Mouse (Mus musculus): ENCODE measurements around the gene Dock3. TPM values are rescaled to one million over a fixed set of nuclear protein-coding genes. Genes with fewer than 3 reads are reported as not detected.
"Not testable (repeated sequence)": the region's sequence is repeated elsewhere in the genome, so short reads cannot be mapped to it uniquely, and the experiment has no call there.

The Dock3 gene
- polyA plus RNA-seq, 1 experiment from 2014 or later: 0.20 TPM

- no peak for TF ChIP-seq CTCF (IDR thresholded peaks at IDR 0.05; ENCODE audit: low read depth)
- no peaks in the 10 kb centered on the region for H3K9me3 ChIP-seq (replicated peaks; ENCODE audit: low read length)
- peaks cover 7% of the 10 kb centered on the region for H3K4me1 ChIP-seq (replicated peaks; ENCODE audit: insufficient read depth, low read length)
- H3K4me2 ChIP-seq (ENCODE audit: low read length): peak overlapping the region; percentile 91
- H3K4me3 ChIP-seq (replicated peaks; ENCODE audit: low read depth, low read length): peak overlapping the region; percentile 52
- ATAC-seq (replicated peaks; ENCODE audit: low FRiP score, low read depth) (no peak), DNase-seq (ENCODE audit: low spot score) (no peak)
- 30% methylated on average over 9 of the region's 9 CpGs for WGBS
- peaks cover 84% of the 10 kb centered on the region for H3K27me3 ChIP-seq (ENCODE audit: insufficient read depth, low read length)
- H3K9ac ChIP-seq (ENCODE audit: low read depth, low read length): no peak overlapping the region
- H3K27ac ChIP-seq: no peak overlapping the region
- H3K36me3 ChIP-seq (ENCODE audit: insufficient read depth, low read length): no peaks in the 10 kb centered on the region
Observed at GRCm38 (mm10) chr9:107232140-107232539, 431 bp upstream of the Dock3 start.

GRCm38 (mm10) chr9:107230991-107231538 is 644 bp downstream of the Dock3 start:
- peak; percentile 49; the same call in 1 of the 2 replicates for ATAC-seq (replicated peaks; ENCODE audit: low FRiP score, low read depth)
- DNase-seq (ENCODE audit: low spot score): no peak

GRCm38 (mm10) chr9:107224597-107224996 is 7.1 kb downstream of the Dock3 start:
- Histone ChIP-seq H3K4me1 (replicated peaks; ENCODE audit: insufficient read depth, low read length) (no peaks in the 10 kb centered on the region), H3K9ac (ENCODE audit: low read depth, low read length) (no peak overlapping the region), H3K4me2 (ENCODE audit: low read length) (no peak overlapping the region), H3K27me3 (ENCODE audit: insufficient read depth, low read length) (peaks cover 29% of the 10 kb centered on the region), H3K27ac (no peak overlapping the region), H3K36me3 (ENCODE audit: insufficient read depth, low read length) (no peaks in the 10 kb centered on the region), H3K4me3 (replicated peaks; ENCODE audit: low read depth, low read length) (no peak overlapping the region), H3K9me3 (replicated peaks; ENCODE audit: low read length) (no peaks in the 10 kb centered on the region)
- 85% methylated on average over 1 of the region's 1 CpGs for WGBS
- no peak for TF ChIP-seq CTCF (IDR thresholded peaks at IDR 0.05; ENCODE audit: low read depth)
- DNase-seq (ENCODE audit: low spot score) (no peak), ATAC-seq (replicated peaks; ENCODE audit: low FRiP score, low read depth) (no peak)

More at GRCm38 (mm10) chr9:107230991-107231538, 644 bp downstream of the Dock3 start:
- H3K4me2 ChIP-seq (ENCODE audit: low read length): peak overlapping the region; percentile 91
- no peak for TF ChIP-seq CTCF (IDR thresholded peaks at IDR 0.05; ENCODE audit: low read depth)
- peaks cover 83% of the 10 kb centered on the region for H3K27me3 ChIP-seq (ENCODE audit: insufficient read depth, low read length)
- H3K27ac ChIP-seq: no peak overlapping the region
- H3K4me1 ChIP-seq (replicated peaks; ENCODE audit: insufficient read depth, low read length): peaks cover 7% of the 10 kb centered on the region
- H3K4me3 ChIP-seq (replicated peaks; ENCODE audit: low read depth, low read length): peak overlapping the region; percentile 52
- no peaks in the 10 kb centered on the region for H3K9me3 ChIP-seq (replicated peaks; ENCODE audit: low read length)
- H3K9ac ChIP-seq (ENCODE audit: low read depth, low read length): peak overlapping the region; percentile 42; the same call in 1 of the 2 replicates
- 2% methylated on average over 34 of the region's 50 CpGs for WGBS
- H3K36me3 ChIP-seq (ENCODE audit: insufficient read depth, low read length): no peaks in the 10 kb centered on the region

GRCm38 (mm10) chr9:107174831-107175230 is 56.9 kb downstream of the Dock3 start:
- ATAC-seq (replicated peaks; ENCODE audit: low FRiP score, low read depth); H3K4me3 ChIP-seq (replicated peaks; ENCODE audit: low read depth, low read length); H3K27me3 ChIP-seq (ENCODE audit: insufficient read depth, low read length); H3K9ac ChIP-seq (ENCODE audit: low read depth, low read length); H3K36me3 ChIP-seq (ENCODE audit: insufficient read depth, low read length); H3K9me3 ChIP-seq (replicated peaks; ENCODE audit: low read length); H3K27ac ChIP-seq; H3K4me2 ChIP-seq (ENCODE audit: low read length); H3K4me1 ChIP-seq (replicated peaks; ENCODE audit: insufficient read depth, low read length); DNase-seq (ENCODE audit: low spot score): not testable (repeated sequence)
- WGBS: 77% methylated on average over 1 of the region's 1 CpGs

GRCm38 (mm10) chr9:107165792-107166191 is 65.9 kb downstream of the Dock3 start:
- no peak overlapping the region for H3K9ac ChIP-seq (ENCODE audit: low read depth, low read length)
- no peak overlapping the region for H3K4me2 ChIP-seq (ENCODE audit: low read length)
- DNase-seq (ENCODE audit: low spot score) (no peak), ATAC-seq (replicated peaks; ENCODE audit: low FRiP score, low read depth) (no peak)
- TF ChIP-seq CTCF (IDR thresholded peaks at IDR 0.05; ENCODE audit: low read depth): no peak
- H3K4me1 ChIP-seq (replicated peaks; ENCODE audit: insufficient read depth, low read length): no peaks in the 10 kb centered on the region
- H3K27me3 ChIP-seq (ENCODE audit: insufficient read depth, low read length): no peaks in the 10 kb centered on the region
- H3K36me3 ChIP-seq (ENCODE audit: insufficient read depth, low read length): no peaks in the 10 kb centered on the region
- H3K4me3 ChIP-seq (replicated peaks; ENCODE audit: low read depth, low read length): no peak overlapping the region
- H3K9me3 ChIP-seq (replicated peaks; ENCODE audit: low read length): no peaks in the 10 kb centered on the region
- 85% methylated on average over 4 of the region's 4 CpGs for WGBS
- H3K27ac ChIP-seq: no peak overlapping the region

- peak; percentile 49 for TF ChIP-seq CTCF (IDR thresholded peaks at IDR 0.05; ENCODE audit: low read depth)
- DNase-seq (ENCODE audit: low spot score) (peak; percentile 29), ATAC-seq (replicated peaks; ENCODE audit: low FRiP score, low read depth) (no peak)
- H3K4me3 ChIP-seq (replicated peaks; ENCODE audit: low read depth, low read length): no peak overlapping the region
- H3K27me3 ChIP-seq (ENCODE audit: insufficient read depth, low read length): no peaks in the 10 kb centered on the region
- no peaks in the 10 kb centered on the region for H3K36me3 ChIP-seq (ENCODE audit: insufficient read depth, low read length)
- H3K4me1 ChIP-seq (replicated peaks; ENCODE audit: insufficient read depth, low read length): no peaks in the 10 kb centered on the region
- WGBS: 9% methylated on average over 3 of the region's 3 CpGs
- no peak overlapping the region for H3K27ac ChIP-seq
- no peak overlapping the region for H3K4me2 ChIP-seq (ENCODE audit: low read length)
- no peak overlapping the region for H3K9ac ChIP-seq (ENCODE audit: low read depth, low read length)
- H3K9me3 ChIP-seq (replicated peaks; ENCODE audit: low read length): no peaks in the 10 kb centered on the region
Observed at GRCm38 (mm10) chr9:107164825-107165224, 66.9 kb downstream of the Dock3 start.

GRCm38 (mm10) chr9:107156388-107156787 is 75.3 kb downstream of the Dock3 start:
- not testable (repeated sequence) for H3K4me3 ChIP-seq (replicated peaks; ENCODE audit: low read depth, low read length); H3K4me2 ChIP-seq (ENCODE audit: low read length); H3K36me3 ChIP-seq (ENCODE audit: insufficient read depth, low read length); H3K4me1 ChIP-seq (replicated peaks; ENCODE audit: insufficient read depth, low read length); DNase-seq (ENCODE audit: low spot score); H3K9me3 ChIP-seq (replicated peaks; ENCODE audit: low read length); H3K27ac ChIP-seq; ATAC-seq (replicated peaks; ENCODE audit: low FRiP score, low read depth); H3K27me3 ChIP-seq (ENCODE audit: insufficient read depth, low read length); H3K9ac ChIP-seq (ENCODE audit: low read depth, low read length)
- WGBS: 82% methylated on average over 4 of the region's 4 CpGs
